Mouse (Mus musculus): ENCODE data around the gene Olfr893.

DNA sequence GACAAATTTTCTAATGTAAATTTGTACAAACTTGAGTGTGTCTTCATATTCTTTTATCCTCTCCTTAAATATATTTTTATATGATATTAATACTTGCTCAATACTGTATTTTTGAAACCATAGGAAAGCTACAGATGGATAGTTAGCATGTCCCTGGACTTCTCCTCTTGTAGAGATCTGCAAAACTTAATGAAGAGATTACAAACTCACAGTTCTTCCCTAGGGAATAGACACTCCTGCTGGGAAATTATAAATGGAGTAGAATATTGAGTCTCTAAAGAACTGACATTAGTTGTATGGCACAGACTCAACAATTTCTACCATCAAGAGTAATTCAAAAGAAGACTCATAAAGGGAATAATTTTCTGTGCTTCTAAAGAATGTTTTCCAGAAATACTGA lies 9.6 kb downstream of the Olfr893 start, which contains the start of gene Olfr894:
- TF ChIP-seq CTCF (IDR thresholded peaks at IDR 0.05; ENCODE audit: insufficient read depth, low read length) (no peak), POLR2A (IDR thresholded peaks at IDR 0.05; ENCODE audit: borderline replicate concordance, extremely low read depth, low read depth, low read length) (no peak)

Data from lung, adult 2 months (tissue).